Mouse (Mus musculus) T-cell, adult 66 days (primary cell): ENCODE results near the gene Vmn1r183. TPM values are rescaled to one million over a fixed set of nuclear protein-coding genes. Genes with fewer than 3 reads are reported as not detected.

Experiments
- total RNA-seq, 2 experiments: library from RNA; stranded (reverse); gene quantifications; 3 replicates in 1 of 2; 4 replicates in 1 of 2; pipeline ENCODE4 v1.2.4; 2023

Gene Vmn1r183
- total RNA-seq: not detected

GRCm38 (mm10) chr7:24052660-24053304 is at the start of gene Vmn1r183:
Gene Vmn1r183 (plus strand): TSS chr7:24053254.

DNA sequence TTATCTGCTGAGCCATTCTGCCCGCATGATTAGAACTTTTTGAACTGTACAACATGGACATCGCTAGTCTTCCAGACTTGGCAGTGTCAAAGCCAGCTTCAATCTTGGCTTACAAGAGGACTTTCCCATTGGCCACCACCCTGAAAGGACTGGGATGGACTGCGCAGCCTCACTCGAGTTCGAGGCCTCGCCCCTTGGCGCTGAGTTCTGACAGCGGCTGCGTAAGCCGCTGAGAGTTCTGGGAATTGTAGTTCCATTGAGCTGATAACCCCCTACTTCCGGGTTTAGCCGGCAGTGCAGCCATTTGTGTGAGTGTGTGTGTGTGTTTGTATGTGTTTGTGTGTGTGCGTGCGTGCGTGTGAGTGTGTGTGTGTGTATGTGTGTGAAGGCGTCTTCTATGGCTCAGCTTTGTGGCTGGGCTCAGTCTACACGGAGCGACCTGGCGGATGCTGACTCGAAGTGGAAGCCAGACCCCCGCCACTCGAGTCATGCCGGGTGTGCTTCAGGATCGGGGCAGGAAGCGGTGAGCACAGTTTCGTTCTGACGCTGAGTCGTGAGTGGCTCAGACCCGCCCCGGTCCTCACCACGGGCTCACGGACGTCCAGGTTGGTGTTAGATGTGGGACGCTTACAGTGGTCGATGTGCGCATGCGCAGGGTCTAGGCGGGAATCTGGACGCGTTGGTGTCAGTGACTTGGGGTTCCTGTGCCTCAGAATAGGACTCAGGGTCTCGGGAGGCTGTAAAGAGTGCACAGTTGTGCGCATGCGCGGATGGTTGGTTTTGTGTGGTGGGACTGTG is 28.8 kb downstream of the Vmn1r183 start, which contains the start of gene Zfp180:
Zfp180 (plus strand) TSS at position 291 of the 798 bp plus-strand sequence.

GRCm38 (mm10) chr7:24112156-24112856 is 59.3 kb downstream of the Vmn1r183 start, which contains the start of gene Zfp112:
Gene Zfp112 (plus strand): TSS chr7:24112314.

Other genes starting within 250 kb of the Vmn1r183 start
- not detected for gene Vmn1r175, start 242.6 kb upstream of the Vmn1r183 start, total RNA-seq
- gene Vmn1r176, start 215.9 kb upstream of the Vmn1r183 start, total RNA-seq: not detected
- gene Vmn1r177, start 186.8 kb upstream of the Vmn1r183 start, total RNA-seq: not detected
- not detected for gene Vmn1r178, start 161.2 kb upstream of the Vmn1r183 start, total RNA-seq
- gene Vmn1r179, start 126.3 kb upstream of the Vmn1r183 start, total RNA-seq: not detected
- gene Vmn1r180, start 102.6 kb upstream of the Vmn1r183 start, total RNA-seq: not detected
- not detected for gene Vmn1r181, start 78.6 kb upstream of the Vmn1r183 start, total RNA-seq
- gene V1rd19, start 51.6 kb upstream of the Vmn1r183 start, total RNA-seq: not detected
- 10 to 100 TPM; 37.5 to 41.5 TPM for gene Zfp180, start 28.7 kb downstream of the Vmn1r183 start, total RNA-seq
- 1 to 10 TPM; 5.9 to 6.7 TPM for gene Zfp112, start 59.1 kb downstream of the Vmn1r183 start, total RNA-seq
- 10 to 100 TPM; 10.0 to 10.5 TPM for gene Zfp235, start 80.9 kb downstream of the Vmn1r183 start, total RNA-seq
- gene Zfp114, start 121.8 kb downstream of the Vmn1r183 start, total RNA-seq: under 1 TPM; 0.24 to 0.84 TPM
- gene Zfp111, start 158.2 kb downstream of the Vmn1r183 start, total RNA-seq: under 1 TPM; 0.18 to 0.29 TPM
- gene Zfp109, start 184.3 kb downstream of the Vmn1r183 start, total RNA-seq: 1 to 10 TPM; 4.1 to 6.1 TPM
- under 1 TPM; 0.55 to 0.59 TPM for gene Zfp108, start 201.5 kb downstream of the Vmn1r183 start, total RNA-seq
- 1 to 10 TPM; 1.8 to 2.8 TPM for gene Zfp93, start 217.2 kb downstream of the Vmn1r183 start, total RNA-seq
- 10 to 100 TPM; 13.8 to 15.5 TPM for gene Zfp61, start 248.0 kb downstream of the Vmn1r183 start, total RNA-seq